Comparison of ENCODE assay signal across 8 mouse cellular contexts in genomic region chr10:7792751-7793385, GRCm38 (mm10). TPM values are rescaled to one million over a fixed set of nuclear protein-coding genes. Genes with fewer than 3 reads are reported as not detected.
A peak's percentile ranks its signal among the peaks of the same experiment; 100 is the strongest.
DNase-seq lines count a peak whose midpoint lies in the region; ATAC-seq lines count a peak whose summit lies in the region.

Ginm1 (minus strand) TSS chr10:7792824.
Ppil4 (plus strand) TSS chr10:7792891.

- ATAC-seq in erythroid progenitor cell, adult 5-6 weeks (replicated peaks; ENCODE audit: low FRiP score, poor library complexity, severe bottlenecking), result peak; percentile 97
- ATAC-seq in heart, embryonic 14.5 days (ENCODE audit: insufficient number of reproducible peaks, insufficient read depth, low FRiP score, low read depth), result peak; percentile 88
- ATAC-seq in liver, embryonic 13.5 days (ENCODE audit: low read depth), result peak; percentile 91
- peak; percentile 94 for ATAC-seq in stomach, embryonic 16.5 days (ENCODE audit: insufficient read depth, low FRiP score)

- peak; percentile 95 for DNase-seq in CD4-positive helper T cell, adult 2 months (ENCODE audit: low read depth, low spot score)
- peak; percentile 83 for DNase-seq in brain, embryonic 18.5 days (ENCODE audit: low read depth, low spot score)
- peak; percentile 94 for DNase-seq in kidney, postnatal 14 days
- DNase-seq in liver, embryonic 13.5 days, result peak; percentile 85
- peak; percentile 85 for DNase-seq in neural tube, embryonic 10.5 days (ENCODE audit: extremely low spot score, low spot score)

- H3K36me3 ChIP-seq in heart, embryonic 14.5 days (ENCODE audit: control insufficient read depth, insufficient read depth, low read length), result peaks cover 39% of the 10 kb centered on the region
- peaks cover 41% of the 10 kb centered on the region for H3K36me3 ChIP-seq in liver, embryonic 13.5 days
- 0 out of 2 replicates have a peak, but pooled peaks cover 17% of the 10 kb centered on the region for H3K36me3 ChIP-seq in stomach, embryonic 16.5 days (ENCODE audit: control insufficient read depth, insufficient read depth, low read length)

- peak within 1 kb of the TSS; percentile 98 to 99 for H3K4me3 ChIP-seq in heart, embryonic 14.5 days (ENCODE audit: control insufficient read depth in 1 of 2, insufficient read depth in 1 of 2, low read depth in 1 of 2, low read length in 2 of 2)
- H3K4me3 ChIP-seq in liver, embryonic 13.5 days (replicated peaks), result peak within 1 kb of the TSS; percentile 93
- peak within 1 kb of the TSS; percentile 98 for H3K4me3 ChIP-seq in stomach, embryonic 16.5 days (replicated peaks; ENCODE audit: low read length)

- H3K4me2 ChIP-seq in heart, embryonic 14.5 days (ENCODE audit: low read length), result peak within 1 kb of the TSS; percentile 95
- peak within 1 kb of the TSS; percentile 77 for H3K4me2 ChIP-seq in liver, embryonic 13.5 days
- peak within 1 kb of the TSS; percentile 84 for H3K4me2 ChIP-seq in stomach, embryonic 16.5 days (ENCODE audit: low read depth, low read length)

- H3K9ac ChIP-seq in heart, embryonic 14.5 days (ENCODE audit: low read length), result peak within 1 kb of the TSS; percentile 93
- peak within 1 kb of the TSS; percentile 90 for H3K9ac ChIP-seq in liver, embryonic 13.5 days
- peak within 1 kb of the TSS; percentile 95 for H3K9ac ChIP-seq in stomach, embryonic 16.5 days (ENCODE audit: low read length)

- H3K9me3 ChIP-seq in heart, embryonic 14.5 days (ENCODE audit: control insufficient read depth, low read length), result no peaks in the 10 kb centered on the region
- no peaks in the 10 kb centered on the region for H3K9me3 ChIP-seq in liver, embryonic 13.5 days (replicated peaks)
- no peaks in the 10 kb centered on the region for H3K9me3 ChIP-seq in stomach, embryonic 16.5 days (replicated peaks; ENCODE audit: control insufficient read depth, low read length)

- H3K4me1 ChIP-seq in heart, embryonic 14.5 days (ENCODE audit: control insufficient read depth in 2 of 2, insufficient read depth in 2 of 2, low read length in 2 of 2), result peaks cover 3 to 18% of the 10 kb centered on the region in 2 experiments
- H3K4me1 ChIP-seq in liver, embryonic 13.5 days (replicated peaks), result peaks cover 29% of the 10 kb centered on the region
- peaks cover 13% of the 10 kb centered on the region for H3K4me1 ChIP-seq in stomach, embryonic 16.5 days (ENCODE audit: control insufficient read depth, insufficient read depth, low read length)

- H3K27ac ChIP-seq in heart, embryonic 14.5 days (replicated peaks in 1 of 2; ENCODE audit: control insufficient read depth in 1 of 2, insufficient read depth in 1 of 2, low read depth in 2 of 2, low read length in 2 of 2), result peak within 1 kb of the TSS; percentile 66 to 73
- peak within 1 kb of the TSS; percentile 81 for H3K27ac ChIP-seq in liver, embryonic 13.5 days
- H3K27ac ChIP-seq in stomach, embryonic 16.5 days (ENCODE audit: low read length), result peak within 1 kb of the TSS; percentile 75

- under 1% methylated on average over 52 of the region's 52 CpGs for WGBS in heart, embryonic 14.5 days
- WGBS in liver, embryonic 13.5 days (ENCODE audit: insufficient replicate concordance), result under 1% methylated on average over 52 of the region's 52 CpGs
- 1% methylated on average over 52 of the region's 52 CpGs for WGBS in stomach, embryonic 16.5 days

- no peaks in the 10 kb centered on the region for H3K27me3 ChIP-seq in heart, embryonic 14.5 days (ENCODE audit: control insufficient read depth, insufficient read depth, low read length)
- no peaks in the 10 kb centered on the region for H3K27me3 ChIP-seq in liver, embryonic 13.5 days
- no peaks in the 10 kb centered on the region for H3K27me3 ChIP-seq in stomach, embryonic 16.5 days (ENCODE audit: control insufficient read depth, insufficient read depth, low read length)

RNA-seq across cellular contexts. Expression of gene Ginm1, which starts in this region (rescaled TPM):
- total RNA-seq in erythroid progenitor cell, adult 5-6 weeks (2015; ENCODE audit: low replicate concordance), result 37.5 and 85.5 TPM in 2 replicates
- 54.2 and 67.4 TPM in 2 replicates for total RNA-seq in erythroid progenitor cell, adult 5-6 weeks (2017; ENCODE audit: low replicate concordance)
- 80.4 and 89.8 TPM in 2 replicates for polyA plus RNA-seq in heart, embryonic 14.5 days (2014; fragmentation: Nextera tagmentation; extraction: Ambion mirVana)
- polyA plus RNA-seq in liver, embryonic 13.5 days (2015; fragmentation: Nextera tagmentation; extraction: Ambion mirVana), result 31.7 and 36.3 TPM in 2 replicates
- 81.7 and 90.5 TPM in 2 replicates for polyA plus RNA-seq in stomach, embryonic 16.5 days (2015; fragmentation: Nextera tagmentation; extraction: Ambion mirVana)

RNA-seq across cellular contexts. Expression of gene Ppil4, which starts in this region (rescaled TPM):
- 35.7 and 36.0 TPM in 2 replicates for total RNA-seq in erythroid progenitor cell, adult 5-6 weeks (2015; ENCODE audit: low replicate concordance)
- total RNA-seq in erythroid progenitor cell, adult 5-6 weeks (2017; ENCODE audit: low replicate concordance), result 66.4 and 88.2 TPM in 2 replicates
- 26.3 and 27.8 TPM in 2 replicates for polyA plus RNA-seq in heart, embryonic 14.5 days (2014; fragmentation: Nextera tagmentation; extraction: Ambion mirVana)
- 26.0 and 29.8 TPM in 2 replicates for polyA plus RNA-seq in liver, embryonic 13.5 days (2015; fragmentation: Nextera tagmentation; extraction: Ambion mirVana)
- 38.2 and 39.2 TPM in 2 replicates for polyA plus RNA-seq in stomach, embryonic 16.5 days (2015; fragmentation: Nextera tagmentation; extraction: Ambion mirVana)

Comparison
In these comparisons a context has a peak if more than half of its experiments do, and no peak if none do; other contexts are left out.
1. Peak in every context shown above with its lines: DNase-seq, ATAC-seq, H3K4me3 ChIP-seq and H3K27ac ChIP-seq.